Mouse (Mus musculus) heart, embryonic 13.5 days (tissue): ENCODE measurements around the gene Adipor1. TPM values are rescaled to one million over a fixed set of nuclear protein-coding genes. Genes with fewer than 3 reads are reported as not detected.
A peak's percentile ranks its signal among the peaks of the same experiment; 100 is the strongest.

ENCODE experiments used
- ATAC-seq: fragments of 200-750 bp; cut with Nextera tagmentation; 2 replicates; pipeline ENCODE4 v1.8.0; 2017; ENCODE audit warnings: moderate TSS enrichment; ENCODE audit not compliant: insufficient number of reproducible peaks, low FRiP score, low TSS enrichment; ENCODE audit errors: extremely low read depth
- H3K27ac ChIP-seq: fragments of 300-500 bp; sonication (generic); replicated peaks from 2 replicates; pipeline ENCODE4 v1.5.1; 2015; ENCODE audit warnings: moderate library complexity, mild to moderate bottlenecking, inconsistent platforms
- H3K27me3 ChIP-seq: fragments of 300-500 bp; sonication (generic); replicated peaks from 2 replicates; pipeline ENCODE4 v1.6.1; 2015; ENCODE audit warnings: mild to moderate bottlenecking, inconsistent platforms
- H3K36me3 ChIP-seq: fragments of 300-500 bp; sonication (generic); 2 replicates; pipeline ENCODE4 v1.6.1; 2015; ENCODE audit warnings: mild to moderate bottlenecking, inconsistent platforms
- H3K4me1 ChIP-seq: fragments of 300-500 bp; sonication (generic); 2 replicates; pipeline ENCODE4 v1.6.1; 2015; ENCODE audit warnings: inconsistent platforms
- H3K4me2 ChIP-seq: fragments of 300-500 bp; sonication (generic); 2 replicates; pipeline ENCODE4 v1.6.1; 2015; ENCODE audit warnings: inconsistent platforms, mild to moderate bottlenecking, moderate library complexity
- H3K4me3 ChIP-seq: fragments of 300-500 bp; sonication (generic); 2 replicates; pipeline ENCODE4 v1.5.1; 2015; ENCODE audit warnings: moderate library complexity, mild to moderate bottlenecking, inconsistent platforms
- H3K9ac ChIP-seq: fragments of 300-500 bp; sonication (generic); 2 replicates; pipeline ENCODE4 v1.6.1; 2015; ENCODE audit warnings: inconsistent platforms, mild to moderate bottlenecking, moderate library complexity
- H3K9me3 ChIP-seq: fragments of 300-500 bp; sonication (generic); 2 replicates; pipeline ENCODE4 v1.6.1; 2016; ENCODE audit warnings: inconsistent platforms
- WGBS: fragments of 180-500 bp; shearing (Covaris S2); methylation state at CpG from one replicate; pipeline ENCODE4 v1.1.7; 2015; ENCODE audit warnings: mixed read lengths; 5-methylcytosine and 5-hydroxymethylcytosine counted together
- polyA plus RNA-seq: library from polyadenylated mRNA; unstranded; fragments of >200 nt; fragmentation: Nextera tagmentation; extraction: Ambion mirVana; gene quantifications from 2 replicates; pipeline ENCODE4 v1.2.1, GENCODE M21; 2015

Adipor1 gene
- 133 and 134 TPM in 2 replicates for polyA plus RNA-seq

DNA sequence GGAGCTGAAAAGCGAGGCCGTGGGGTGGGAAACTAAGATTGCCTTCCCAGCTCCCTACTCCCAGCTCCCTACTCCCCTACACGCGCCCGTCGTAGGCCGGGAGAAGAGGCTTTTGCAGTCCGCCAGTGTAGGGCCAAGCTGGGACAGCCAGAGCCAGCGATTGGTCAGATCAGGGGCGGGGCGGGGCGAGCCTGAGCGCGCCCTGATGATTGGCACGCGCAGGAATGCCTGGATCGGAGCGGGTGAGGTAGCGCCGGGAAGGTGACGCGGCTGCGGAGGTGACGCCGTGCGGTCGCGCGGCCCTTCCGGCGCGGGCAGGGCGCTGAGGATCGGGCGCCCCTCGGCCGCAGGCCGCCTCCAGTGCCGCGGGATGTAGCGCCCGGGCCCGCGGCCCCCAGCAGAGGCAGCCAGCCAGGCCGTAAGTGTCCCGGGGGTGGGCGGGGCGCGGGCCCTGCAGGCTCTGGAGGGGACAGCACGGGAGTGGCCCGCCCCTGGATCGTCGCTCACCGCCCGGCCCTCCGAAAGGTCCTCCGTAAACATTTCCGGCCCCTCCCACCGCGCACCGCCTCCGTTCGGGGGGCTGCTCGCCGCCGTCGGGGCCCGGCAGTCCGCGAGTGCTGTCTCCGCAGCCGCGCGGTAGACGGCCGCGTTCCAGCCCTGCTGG, at the start of gene Adipor1:
TSS of gene Adipor1 (plus strand) at position 211 of the 664 bp plus-strand sequence.
- H3K27ac ChIP-seq: peak within 1 kb of the TSS; percentile 96
- no peaks in the 10 kb centered on the region; the same call in 1 of the 2 replicates for H3K9me3 ChIP-seq
- H3K27me3 ChIP-seq: no peaks in the 10 kb centered on the region
- whole genome bisulfite sequencing: under 1% methylated on average over 74 of the region's 77 CpGs
- peaks cover 25% of the 10 kb centered on the region for H3K36me3 ChIP-seq
- H3K4me1 ChIP-seq: peaks cover 53% of the 10 kb centered on the region
- H3K4me2 ChIP-seq: peak within 1 kb of the TSS; percentile 85
- ATAC-seq: peak; percentile 98
- H3K9ac ChIP-seq: peak within 1 kb of the TSS; percentile 96
- H3K4me3 ChIP-seq: peak within 1 kb of the TSS; percentile 94

DNA sequence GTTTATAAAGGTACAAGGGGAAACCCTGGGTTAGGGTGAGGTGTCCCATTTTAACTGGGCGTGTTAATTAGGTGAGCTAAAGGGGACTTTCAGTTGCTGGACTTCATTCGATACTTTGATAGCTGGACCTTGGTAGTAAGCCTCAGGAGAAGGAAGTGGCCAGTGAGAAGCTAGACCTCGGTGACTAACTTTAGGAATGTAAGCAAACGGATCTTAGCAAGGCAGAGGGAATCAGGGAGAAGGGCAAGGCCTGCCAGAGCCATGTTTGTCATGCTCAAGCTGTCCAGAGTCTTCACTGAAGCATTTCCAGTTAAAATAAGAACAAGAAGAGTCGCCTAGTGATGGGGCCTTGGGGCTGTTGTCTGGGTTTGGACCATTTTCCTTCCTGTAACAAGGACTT, 49.7 kb upstream of the Adipor1 start:
- no peak overlapping the region for H3K27ac ChIP-seq
- no peak overlapping the region for H3K9ac ChIP-seq
- H3K4me2 ChIP-seq: no peak overlapping the region
- H3K36me3 ChIP-seq: peaks cover 2% of the 10 kb centered on the region; the same call in 1 of the 2 replicates
- no peak overlapping the region for H3K4me3 ChIP-seq
- no peak for ATAC-seq
- H3K9me3 ChIP-seq: peaks cover 7% of the 10 kb centered on the region; the same call in 1 of the 2 replicates
- WGBS: 53% methylated on average over 5 of the region's 5 CpGs
- H3K4me1 ChIP-seq: peaks cover 12% of the 10 kb centered on the region
- no peaks in the 10 kb centered on the region for H3K27me3 ChIP-seq

DNA sequence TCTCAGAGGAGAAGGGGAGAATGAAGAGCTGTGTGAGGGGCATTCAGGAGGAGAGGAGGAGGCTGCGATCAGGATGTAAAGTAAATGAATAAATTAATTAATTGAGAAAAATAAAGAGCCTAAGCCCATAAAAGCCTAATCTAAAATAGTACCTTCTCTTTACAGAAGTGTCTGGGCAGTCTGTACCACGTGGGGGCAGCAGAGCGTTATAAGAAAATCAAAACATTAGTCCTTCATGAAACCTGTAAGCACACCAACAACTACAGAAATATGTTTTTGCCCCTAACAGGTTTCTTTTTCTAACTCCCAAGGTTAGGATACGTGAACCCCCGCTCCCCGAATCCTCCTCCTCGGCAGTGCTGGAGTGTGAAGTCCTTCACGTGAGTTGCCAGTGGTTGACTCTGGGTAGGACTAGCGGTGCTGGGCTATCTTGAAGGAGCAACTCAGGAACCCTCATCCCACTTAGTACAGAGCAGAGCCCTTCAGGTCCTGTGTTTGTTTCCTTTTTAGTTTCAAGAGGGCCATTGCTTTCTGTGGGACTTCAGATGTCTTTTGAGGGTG, 46.3 kb upstream of the Adipor1 start:
- Histone ChIP-seq H3K27me3 (no peaks in the 10 kb centered on the region), H3K4me1 (no peaks in the 10 kb centered on the region), H3K36me3 (no peaks in the 10 kb centered on the region), H3K4me2 (no peak overlapping the region), H3K4me3 (no peak overlapping the region), H3K9ac (no peak overlapping the region), H3K9me3 (peaks cover 17% of the 10 kb centered on the region), H3K27ac (no peak overlapping the region)
- 44% methylated on average over 9 of the region's 9 CpGs for WGBS
- ATAC-seq: no peak

DNA sequence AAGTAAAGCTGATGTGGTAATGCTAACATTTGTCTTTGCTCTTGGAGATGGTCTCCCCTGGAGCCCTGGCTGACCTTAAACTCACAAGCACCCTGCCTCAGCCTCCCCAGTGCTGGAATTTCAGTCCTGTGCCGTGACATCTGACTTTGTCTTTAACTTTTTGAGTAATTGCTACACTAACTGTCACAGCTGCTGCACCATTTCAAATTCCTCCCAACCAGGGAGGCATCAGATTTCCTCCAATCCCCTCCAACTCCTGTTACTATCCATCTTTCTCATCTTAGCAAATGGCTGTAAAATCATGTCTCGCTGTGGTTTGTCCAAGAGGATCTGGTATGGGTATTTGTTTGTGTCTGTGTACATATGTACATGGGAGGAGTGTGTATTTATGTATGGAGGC, 41.1 kb upstream of the Adipor1 start:
- Histone ChIP-seq H3K4me1 (no peaks in the 10 kb centered on the region), H3K9me3 (peaks cover 17% of the 10 kb centered on the region), H3K36me3 (no peaks in the 10 kb centered on the region), H3K27me3 (no peaks in the 10 kb centered on the region), H3K27ac (no peak overlapping the region), H3K9ac (no peak overlapping the region), H3K4me2 (no peak overlapping the region), H3K4me3 (no peak overlapping the region)
- no peak for ATAC-seq
- 65% methylated on average over 2 of the region's 2 CpGs for WGBS

DNA sequence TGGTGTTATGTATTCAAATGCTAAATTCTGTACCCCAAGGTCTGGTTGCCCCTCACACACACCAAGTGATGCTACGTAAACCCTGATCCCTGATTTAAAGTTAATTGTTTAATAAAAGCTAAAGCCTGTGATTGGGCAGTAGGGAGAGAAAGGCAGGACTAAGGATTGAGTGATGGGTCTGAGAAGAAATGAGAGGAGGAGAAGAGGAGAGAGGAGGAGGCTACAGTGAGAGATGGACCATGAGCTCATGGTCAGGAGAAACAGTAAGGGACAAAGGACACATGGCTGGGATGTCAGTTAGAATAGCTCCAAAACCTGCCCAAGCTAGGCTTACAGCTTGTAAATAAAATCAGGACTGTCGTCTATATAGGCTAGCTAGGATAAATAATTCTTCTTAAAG, 34.1 kb upstream of the Adipor1 start:
- 82% methylated on average over 2 of the region's 2 CpGs for WGBS
- Histone ChIP-seq H3K27ac (no peak overlapping the region), H3K4me1 (peaks cover 10% of the 10 kb centered on the region), H3K27me3 (no peaks in the 10 kb centered on the region), H3K36me3 (no peaks in the 10 kb centered on the region), H3K4me2 (peak overlapping the region; percentile 74; the same call in 1 of the 2 replicates), H3K9me3 (0 out of 2 replicates have a peak, but pooled peaks cover 5% of the 10 kb centered on the region), H3K9ac (no peak overlapping the region), H3K4me3 (no peak overlapping the region)
- ATAC-seq: no peak

DNA sequence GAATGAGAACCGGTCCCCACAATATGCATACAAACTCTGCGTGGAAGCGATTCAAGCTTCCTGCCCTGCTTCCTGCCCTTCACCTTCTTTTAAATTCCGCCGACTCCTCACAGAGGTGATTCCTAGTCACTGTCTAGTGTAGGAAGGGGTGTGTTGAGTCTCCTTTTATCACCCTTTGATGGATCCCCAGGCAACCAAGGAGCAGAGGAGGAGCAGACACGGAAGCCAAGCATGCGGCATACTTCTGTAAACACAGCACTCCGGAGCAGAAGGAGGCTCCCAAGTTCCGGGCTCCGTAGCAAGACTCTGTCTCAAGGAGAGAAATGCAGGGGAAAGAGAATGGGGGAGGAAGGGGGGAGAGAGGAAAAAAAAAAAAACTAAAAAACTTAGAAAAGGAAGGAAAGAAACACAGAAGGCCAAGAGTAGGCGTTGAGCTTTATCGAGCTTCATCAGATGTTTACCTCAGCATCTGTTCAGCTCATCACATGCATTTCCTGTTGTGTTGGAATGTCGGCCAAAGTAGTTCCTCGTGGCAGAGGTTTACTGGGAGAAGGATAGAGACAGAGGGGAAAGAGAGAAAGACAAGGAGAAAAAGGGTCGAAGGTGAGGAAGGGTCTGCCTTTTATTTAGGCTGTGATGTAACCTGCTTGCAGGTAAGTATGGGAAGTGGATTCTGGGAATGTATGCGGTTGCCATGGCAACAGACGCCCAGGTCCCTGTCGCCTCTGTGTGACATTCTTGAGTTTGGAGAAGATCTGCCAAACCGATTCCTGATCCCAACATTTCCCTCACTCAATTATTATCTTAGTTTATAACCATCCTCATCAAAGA, 33.2 kb upstream of the Adipor1 start:
- no peak overlapping the region for H3K27ac ChIP-seq
- H3K9me3 ChIP-seq: 0 out of 2 replicates have a peak, but pooled peaks cover 5% of the 10 kb centered on the region
- peak overlapping the region; percentile 47 for H3K4me3 ChIP-seq
- WGBS: 4% methylated on average over 19 of the region's 19 CpGs
- peak overlapping the region; percentile 73 for H3K9ac ChIP-seq
- no peaks in the 10 kb centered on the region for H3K36me3 ChIP-seq
- H3K4me2 ChIP-seq: peak overlapping the region; percentile 74
- H3K27me3 ChIP-seq: no peaks in the 10 kb centered on the region
- ATAC-seq: no peak
- peaks cover 10% of the 10 kb centered on the region for H3K4me1 ChIP-seq

DNA sequence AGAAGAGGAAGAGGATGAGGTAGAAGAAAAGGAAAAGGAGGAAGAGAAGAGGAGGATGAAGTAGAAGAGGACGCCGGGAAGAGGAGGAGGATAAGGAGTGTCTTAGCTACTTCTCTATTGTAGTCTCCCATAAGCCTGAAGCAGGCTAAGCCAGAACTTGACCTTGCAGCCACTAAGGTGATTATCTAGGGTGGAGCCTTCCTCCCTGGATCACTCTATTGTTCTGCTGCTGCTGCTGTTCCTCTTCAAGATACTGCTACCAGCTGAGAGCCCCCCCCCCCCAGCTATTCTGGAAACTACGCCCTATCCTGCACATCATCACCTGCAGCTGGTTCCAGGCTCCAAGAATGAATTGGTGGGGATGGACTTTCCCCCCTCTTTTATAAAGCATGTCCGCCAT, 30.6 kb upstream of the Adipor1 start:
- Histone ChIP-seq H3K9me3 (0 out of 2 replicates have a peak, but pooled peaks cover 5% of the 10 kb centered on the region), H3K27me3 (no peaks in the 10 kb centered on the region; the same call in 1 of the 2 replicates), H3K4me2 (no peak overlapping the region), H3K36me3 (no peaks in the 10 kb centered on the region), H3K9ac (no peak overlapping the region), H3K4me1 (peaks cover 10% of the 10 kb centered on the region), H3K27ac (no peak overlapping the region), H3K4me3 (no peak overlapping the region)
- ATAC-seq: no peak
- 68% methylated on average over 4 of the region's 4 CpGs for WGBS

DNA sequence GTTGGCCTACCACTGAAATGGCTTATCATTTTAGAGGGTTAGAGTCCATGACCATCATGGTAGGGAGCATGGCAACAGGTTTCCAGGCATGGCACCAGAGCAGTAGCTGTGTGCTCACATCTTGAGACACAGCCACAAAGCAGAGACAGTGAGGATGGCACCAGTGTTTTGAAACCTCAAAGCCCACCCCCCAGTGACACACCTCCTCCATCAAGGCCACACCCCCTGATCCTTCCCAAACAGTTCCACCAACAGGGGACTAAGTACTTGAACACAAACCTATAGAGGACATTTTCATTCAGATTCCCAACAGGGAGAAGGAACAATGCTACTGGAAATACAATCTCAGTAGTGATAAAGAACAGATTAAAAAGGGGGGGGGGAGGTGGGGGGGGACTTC, 30.0 kb upstream of the Adipor1 start:
- H3K4me1 ChIP-seq: peaks cover 10% of the 10 kb centered on the region
- no peak overlapping the region for H3K9ac ChIP-seq
- H3K9me3 ChIP-seq: 0 out of 2 replicates have a peak, but pooled peaks cover 5% of the 10 kb centered on the region
- H3K36me3 ChIP-seq: no peaks in the 10 kb centered on the region
- no peak overlapping the region for H3K27ac ChIP-seq
- H3K4me3 ChIP-seq: no peak overlapping the region
- no peaks in the 10 kb centered on the region; the same call in 1 of the 2 replicates for H3K27me3 ChIP-seq
- no peak overlapping the region for H3K4me2 ChIP-seq
- no peak for ATAC-seq

DNA sequence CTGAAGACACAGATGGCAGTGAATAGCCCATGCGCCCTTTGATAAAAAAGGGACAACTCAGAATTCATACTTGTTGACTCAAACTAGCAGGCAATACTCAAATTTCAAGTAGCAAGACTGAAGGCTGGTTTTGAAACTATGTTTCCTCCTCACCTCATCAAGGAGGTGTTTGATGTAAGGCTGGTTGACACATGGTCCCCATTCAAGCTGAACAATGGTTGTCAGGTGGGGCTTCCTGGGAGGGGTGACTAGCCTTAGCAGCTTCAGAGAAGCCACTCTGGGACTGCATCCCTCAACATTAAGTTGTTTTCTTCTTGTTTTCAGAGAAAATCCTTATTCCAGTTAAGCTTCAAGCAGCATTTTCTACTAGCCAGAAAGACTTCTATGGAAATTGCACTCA, 29.5 kb upstream of the Adipor1 start, which contains the start of gene 4933406M09Rik:
TSS of gene 4933406M09Rik (plus strand) at position 275 of the 400 bp plus-strand sequence.
- Histone ChIP-seq H3K9ac (no peak within 1 kb of the TSS), H3K4me1 (peaks cover 10% of the 10 kb centered on the region), H3K9me3 (0 out of 2 replicates have a peak, but pooled peaks cover 5% of the 10 kb centered on the region), H3K27me3 (no peaks in the 10 kb centered on the region; the same call in 1 of the 2 replicates), H3K27ac (no peak within 1 kb of the TSS), H3K4me2 (no peak within 1 kb of the TSS), H3K4me3 (no peak within 1 kb of the TSS), H3K36me3 (no peaks in the 10 kb centered on the region)
- 97% methylated on average over 1 of the region's 1 CpGs for WGBS
- no peak for ATAC-seq

DNA sequence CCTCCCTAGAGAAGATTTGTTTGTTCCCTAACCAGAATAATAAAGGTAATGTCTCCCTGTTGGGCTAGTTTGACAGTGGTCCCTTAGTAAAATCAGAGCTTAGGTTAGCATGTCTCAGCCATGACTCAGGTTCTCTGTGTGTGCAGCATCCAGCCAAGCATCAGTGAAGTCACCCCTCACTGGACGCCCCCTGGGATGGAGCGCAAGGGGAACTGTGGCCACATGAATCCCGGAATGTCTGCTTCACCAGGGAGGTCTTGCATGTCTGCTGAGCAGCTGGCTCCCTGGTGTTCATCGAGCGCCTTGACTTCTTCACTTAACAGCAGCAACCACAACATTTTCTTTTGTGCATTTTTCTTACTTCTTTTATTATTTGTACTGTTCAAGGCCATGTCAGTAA, 21.4 kb upstream of the Adipor1 start:
- no peak overlapping the region for H3K4me2 ChIP-seq
- no peaks in the 10 kb centered on the region for H3K36me3 ChIP-seq
- H3K27ac ChIP-seq: no peak overlapping the region
- no peak overlapping the region for H3K4me3 ChIP-seq
- no peak for ATAC-seq
- 48% methylated on average over 5 of the region's 5 CpGs for WGBS
- H3K27me3 ChIP-seq: no peaks in the 10 kb centered on the region; the same call in 1 of the 2 replicates
- no peaks in the 10 kb centered on the region for H3K9me3 ChIP-seq
- H3K4me1 ChIP-seq: no peaks in the 10 kb centered on the region
- H3K9ac ChIP-seq: no peak overlapping the region

DNA sequence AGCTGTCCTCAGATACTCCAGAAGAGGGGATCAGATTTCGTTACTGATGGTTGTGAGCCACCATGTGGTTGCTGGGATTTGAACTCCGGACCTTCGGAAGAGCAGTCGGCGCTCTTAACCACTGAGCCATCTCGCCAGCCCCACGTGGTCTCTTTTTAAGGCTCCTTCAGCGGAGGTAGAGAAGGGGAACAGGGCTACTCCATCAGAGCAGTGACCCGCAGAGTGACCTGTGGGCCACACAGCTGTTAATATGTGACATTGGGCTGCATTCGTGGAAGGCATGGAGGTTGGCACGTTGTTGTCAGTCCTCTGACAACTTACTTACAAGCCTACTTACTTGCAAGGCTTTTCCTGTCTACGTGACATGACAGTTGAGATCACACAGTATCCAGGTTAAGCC, 17.0 kb upstream of the Adipor1 start:
- no peak overlapping the region for H3K9ac ChIP-seq
- H3K4me3 ChIP-seq: no peak overlapping the region
- H3K36me3 ChIP-seq: no peaks in the 10 kb centered on the region
- WGBS: 87% methylated on average over 12 of the region's 12 CpGs
- no peak overlapping the region for H3K27ac ChIP-seq
- no peaks in the 10 kb centered on the region; the same call in 1 of the 2 replicates for H3K27me3 ChIP-seq
- H3K4me1 ChIP-seq: no peaks in the 10 kb centered on the region
- H3K4me2 ChIP-seq: no peak overlapping the region
- H3K9me3 ChIP-seq: 0 out of 2 replicates have a peak, but pooled peaks cover 3% of the 10 kb centered on the region
- ATAC-seq: no peak
